Mouse (Mus musculus) ES-Bruce4 (cell line): ENCODE data around the gene Cacng8.

ENCODE experiments used
- CTCF ChIP-seq: IDR thresholded peaks from one replicate; pipeline ENCODE4 v1.8.1; 2011; ENCODE audit warnings: low read depth, low read length
- EP300 ChIP-seq: IDR thresholded peaks from 2 replicates; pipeline ENCODE4 v1.6.1; 2011; ENCODE audit warnings: low read depth, low read length; ENCODE audit not compliant: insufficient read depth
- POLR2A ChIP-seq: IDR thresholded peaks from one replicate; pipeline ENCODE4 v1.8.1; 2011; ENCODE audit warnings: low read length; ENCODE audit not compliant: insufficient read depth

- TF ChIP-seq CTCF = no peak
- TF ChIP-seq EP300 = no peak
- no peak for TF ChIP-seq POLR2A
These were observed 7.3 kb downstream of the Cacng8 start for GRCm38 (mm10) chr7:3397797-3398196.
